Mouse (Mus musculus) liver (tissue): ENCODE data around the gene Ccr8.

Experiments
- DNase-seq: peaks from one replicate; pipeline ENCODE4 v3.0.0-alpha.2; 2020; ENCODE audit warnings: mixed read lengths

Ccr8 gene

GRCm38 (mm10) chr9:120133755-120134475, 42.0 kb downstream of the Ccr8 start:
- DNase-seq: no peak

- DNase-seq: no peak
These were observed 42.7 kb downstream of the Ccr8 start for GRCm38 (mm10) chr9:120134529-120135160.

GRCm38 (mm10) chr9:120135454-120135853, 43.5 kb downstream of the Ccr8 start:
- DNase-seq: no peak

GRCm38 (mm10) chr9:120140652-120141051, 48.7 kb downstream of the Ccr8 start:
- DNase-seq: peak; percentile 82

GRCm38 (mm10) chr9:120144474-120144873, 52.6 kb downstream of the Ccr8 start:
- DNase-seq: no peak
